Mouse (Mus musculus) neural tube, embryonic 15.5 days (tissue): ENCODE data around the gene Kazn. TPM values are rescaled to one million over a fixed set of nuclear protein-coding genes. Genes with fewer than 3 reads are reported as not detected.

Experiments
- ATAC-seq: fragments of 200-750 bp; cut with Nextera tagmentation; 2 replicates; pipeline ENCODE4 v1.8.0; 2017; ENCODE audit warnings: mild to moderate bottlenecking, moderate TSS enrichment, moderate library complexity; ENCODE audit not compliant: low FRiP score
- H3K27ac ChIP-seq: fragments of 300-500 bp; sonication (generic); replicated peaks from 2 replicates; pipeline ENCODE4 v1.5.1; 2015; ENCODE audit warnings: mild to moderate bottlenecking, inconsistent platforms
- H3K27me3 ChIP-seq: fragments of 300-500 bp; sonication (generic); replicated peaks from 2 replicates; pipeline ENCODE4 v1.6.1; 2015; ENCODE audit warnings: inconsistent platforms
- H3K36me3 ChIP-seq: fragments of 300-500 bp; sonication (generic); 2 replicates; pipeline ENCODE4 v1.6.1; 2015; ENCODE audit warnings: inconsistent platforms
- H3K4me1 ChIP-seq: fragments of 300-500 bp; sonication (generic); 2 replicates; pipeline ENCODE4 v1.6.1; 2015; ENCODE audit warnings: inconsistent platforms
- H3K4me2 ChIP-seq: fragments of 300-500 bp; sonication (generic); 2 replicates; pipeline ENCODE4 v1.6.1; 2015; ENCODE audit warnings: inconsistent platforms, mild to moderate bottlenecking, moderate library complexity
- H3K4me3 ChIP-seq: fragments of 300-500 bp; sonication (generic); replicated peaks from 2 replicates; pipeline ENCODE4 v1.5.1; 2015; ENCODE audit warnings: mild to moderate bottlenecking, inconsistent platforms
- H3K9ac ChIP-seq: fragments of 300-500 bp; sonication (generic); replicated peaks from 2 replicates; pipeline ENCODE4 v1.6.1; 2015; ENCODE audit warnings: mild to moderate bottlenecking, inconsistent platforms
- H3K9me3 ChIP-seq: fragments of 300-500 bp; sonication (generic); replicated peaks from 2 replicates; pipeline ENCODE4 v1.6.1; 2016; ENCODE audit warnings: inconsistent platforms
- WGBS: fragments of 180-500 bp; shearing (Covaris S2); methylation state at CpG from one replicate; pipeline ENCODE4 v1.1.7; 2015; ENCODE audit warnings: mixed read lengths; 5-methylcytosine and 5-hydroxymethylcytosine counted together
- polyA plus RNA-seq: library from polyadenylated mRNA; unstranded; fragments of >200 nt; fragmentation: Nextera tagmentation; extraction: Ambion mirVana; gene quantifications from 2 replicates; pipeline ENCODE4 v1.2.1, GENCODE M21; 2015

Kazn gene
- polyA plus RNA-seq, 1 experiment from 2014 or later = 25.5 TPM

- H3K27me3 ChIP-seq = no peaks in the 10 kb centered on the region
- H3K4me1 ChIP-seq = peaks cover 32% of the 10 kb centered on the region
- no peak for ATAC-seq
- no peak overlapping the region for H3K4me2 ChIP-seq
- no peak overlapping the region for H3K27ac ChIP-seq
- WGBS = 73% methylated on average over 8 of the region's 8 CpGs
- H3K9ac ChIP-seq = no peak overlapping the region
- H3K4me3 ChIP-seq = no peak overlapping the region
- H3K9me3 ChIP-seq = no peaks in the 10 kb centered on the region
- H3K36me3 ChIP-seq = no peaks in the 10 kb centered on the region
These were observed 20.2 kb downstream of the Kazn start for GRCm38 (mm10) chr4:142218997-142219396.

- Histone ChIP-seq H3K9me3 (no peaks in the 10 kb centered on the region), H3K4me1 (peaks cover 38% of the 10 kb centered on the region), H3K4me2 (no peak overlapping the region), H3K4me3 (no peak overlapping the region), H3K27ac (no peak overlapping the region), H3K9ac (no peak overlapping the region), H3K27me3 (no peaks in the 10 kb centered on the region), H3K36me3 (no peaks in the 10 kb centered on the region)
- WGBS = 79% methylated on average over 6 of the region's 6 CpGs
- ATAC-seq = no peak
These were observed 22.2 kb downstream of the Kazn start for GRCm38 (mm10) chr4:142217048-142217447.

- peaks cover 27% of the 10 kb centered on the region; the same call in 1 of the 2 replicates for H3K4me1 ChIP-seq
- H3K9me3 ChIP-seq = no peaks in the 10 kb centered on the region
- H3K4me3 ChIP-seq = no peak overlapping the region
- H3K9ac ChIP-seq = no peak overlapping the region
- no peak for ATAC-seq
- H3K36me3 ChIP-seq = no peaks in the 10 kb centered on the region
- H3K4me2 ChIP-seq = no peak overlapping the region
- H3K27ac ChIP-seq = no peak overlapping the region
- 81% methylated on average over 7 of the region's 7 CpGs for WGBS
- no peaks in the 10 kb centered on the region for H3K27me3 ChIP-seq
These were observed 23.4 kb downstream of the Kazn start for GRCm38 (mm10) chr4:142215760-142216159.

GRCm38 (mm10) chr4:142214532-142214931 is 24.7 kb downstream of the Kazn start:
- 0 out of 2 replicates have a peak overlapping the region, but pooled peaks have one; percentile 13 for H3K27ac ChIP-seq
- ATAC-seq = no peak
- H3K27me3 ChIP-seq = no peaks in the 10 kb centered on the region
- no peak overlapping the region for H3K9ac ChIP-seq
- H3K4me2 ChIP-seq = no peak overlapping the region
- H3K4me3 ChIP-seq = no peak overlapping the region
- H3K36me3 ChIP-seq = no peaks in the 10 kb centered on the region
- 58% methylated on average over 6 of the region's 6 CpGs for WGBS
- peaks cover 38% of the 10 kb centered on the region for H3K4me1 ChIP-seq
- H3K9me3 ChIP-seq = no peaks in the 10 kb centered on the region

- Histone ChIP-seq H3K4me2 (no peak overlapping the region), H3K27ac (no peak overlapping the region), H3K4me1 (peaks cover 45% of the 10 kb centered on the region), H3K27me3 (no peaks in the 10 kb centered on the region), H3K36me3 (no peaks in the 10 kb centered on the region), H3K4me3 (no peak overlapping the region), H3K9ac (no peak overlapping the region), H3K9me3 (no peaks in the 10 kb centered on the region)
- ATAC-seq = no peak
- WGBS = 92% methylated on average over 9 of the region's 9 CpGs
These were observed 26.8 kb downstream of the Kazn start for GRCm38 (mm10) chr4:142212425-142212824.

- Histone ChIP-seq H3K4me3 (no peak overlapping the region), H3K9me3 (no peaks in the 10 kb centered on the region), H3K27ac (no peak overlapping the region), H3K4me1 (peaks cover 44% of the 10 kb centered on the region), H3K36me3 (no peaks in the 10 kb centered on the region), H3K4me2 (no peak overlapping the region), H3K9ac (no peak overlapping the region), H3K27me3 (no peaks in the 10 kb centered on the region)
- ATAC-seq = no peak
- WGBS = 75% methylated on average over 9 of the region's 9 CpGs
These were observed 29.3 kb downstream of the Kazn start for GRCm38 (mm10) chr4:142209884-142210283.

GRCm38 (mm10) chr4:142209476-142209875 is 29.7 kb downstream of the Kazn start:
- 60% methylated on average over 7 of the region's 7 CpGs for WGBS
- Histone ChIP-seq H3K4me1 (peaks cover 43% of the 10 kb centered on the region), H3K27me3 (no peaks in the 10 kb centered on the region), H3K36me3 (no peaks in the 10 kb centered on the region), H3K9ac (no peak overlapping the region), H3K4me3 (no peak overlapping the region), H3K4me2 (no peak overlapping the region), H3K9me3 (no peaks in the 10 kb centered on the region), H3K27ac (no peak overlapping the region)
- ATAC-seq = no peak

- no peaks in the 10 kb centered on the region for H3K27me3 ChIP-seq
- no peak for ATAC-seq
- no peak overlapping the region for H3K4me3 ChIP-seq
- H3K27ac ChIP-seq = 0 out of 2 replicates have a peak overlapping the region, but pooled peaks have one; percentile 5
- H3K4me1 ChIP-seq = peaks cover 29% of the 10 kb centered on the region
- no peak overlapping the region for H3K9ac ChIP-seq
- H3K36me3 ChIP-seq = no peaks in the 10 kb centered on the region
- H3K4me2 ChIP-seq = no peak overlapping the region
- 83% methylated on average over 6 of the region's 6 CpGs for WGBS
- no peaks in the 10 kb centered on the region for H3K9me3 ChIP-seq
These were observed 33.5 kb downstream of the Kazn start for GRCm38 (mm10) chr4:142205693-142206092.

- Histone ChIP-seq H3K4me2 (no peak overlapping the region), H3K27ac (no peak overlapping the region), H3K9me3 (no peaks in the 10 kb centered on the region), H3K4me3 (no peak overlapping the region), H3K4me1 (peaks cover 4% of the 10 kb centered on the region; the same call in 1 of the 2 replicates), H3K27me3 (no peaks in the 10 kb centered on the region), H3K9ac (no peak overlapping the region), H3K36me3 (no peaks in the 10 kb centered on the region)
- 75% methylated on average over 6 of the region's 6 CpGs for WGBS
- no peak for ATAC-seq
These were observed 42.6 kb downstream of the Kazn start for GRCm38 (mm10) chr4:142196626-142197025.

GRCm38 (mm10) chr4:142193780-142194179 is 45.4 kb downstream of the Kazn start:
- Histone ChIP-seq H3K36me3 (no peaks in the 10 kb centered on the region), H3K27me3 (no peaks in the 10 kb centered on the region), H3K4me3 (no peak overlapping the region), H3K9ac (no peak overlapping the region), H3K9me3 (no peaks in the 10 kb centered on the region), H3K4me2 (no peak overlapping the region), H3K4me1 (peaks cover 4% of the 10 kb centered on the region; the same call in 1 of the 2 replicates), H3K27ac (no peak overlapping the region)
- WGBS = 91% methylated on average over 7 of the region's 7 CpGs
- ATAC-seq = 0 out of 2 replicates have a peak, but pooled peaks have one; percentile 26

GRCm38 (mm10) chr4:142193151-142193578 is 46.0 kb downstream of the Kazn start:
- no peak overlapping the region for H3K9ac ChIP-seq
- peaks cover 4% of the 10 kb centered on the region; the same call in 1 of the 2 replicates for H3K4me1 ChIP-seq
- no peak overlapping the region for H3K4me2 ChIP-seq
- H3K36me3 ChIP-seq = no peaks in the 10 kb centered on the region
- no peaks in the 10 kb centered on the region for H3K27me3 ChIP-seq
- no peak overlapping the region for H3K27ac ChIP-seq
- 93% methylated on average over 8 of the region's 8 CpGs for WGBS
- no peaks in the 10 kb centered on the region for H3K9me3 ChIP-seq
- no peak overlapping the region for H3K4me3 ChIP-seq
- no peak for ATAC-seq

GRCm38 (mm10) chr4:142189960-142190359 is 49.2 kb downstream of the Kazn start:
- no peak overlapping the region for H3K27ac ChIP-seq
- 87% methylated on average over 8 of the region's 8 CpGs for WGBS
- ATAC-seq = no peak

More at GRCm38 (mm10) chr4:142189960-142190359, 49.2 kb downstream of the Kazn start:
- no peaks in the 10 kb centered on the region for H3K36me3 ChIP-seq
- H3K4me3 ChIP-seq = no peak overlapping the region
- no peak overlapping the region for H3K9ac ChIP-seq
- H3K27me3 ChIP-seq = no peaks in the 10 kb centered on the region
- H3K9me3 ChIP-seq = no peaks in the 10 kb centered on the region
- H3K4me2 ChIP-seq = no peak overlapping the region
- no peaks in the 10 kb centered on the region for H3K4me1 ChIP-seq
